Comparison of ENCODE assay signal across 9 mouse cellular contexts in the genomic region with DNA sequence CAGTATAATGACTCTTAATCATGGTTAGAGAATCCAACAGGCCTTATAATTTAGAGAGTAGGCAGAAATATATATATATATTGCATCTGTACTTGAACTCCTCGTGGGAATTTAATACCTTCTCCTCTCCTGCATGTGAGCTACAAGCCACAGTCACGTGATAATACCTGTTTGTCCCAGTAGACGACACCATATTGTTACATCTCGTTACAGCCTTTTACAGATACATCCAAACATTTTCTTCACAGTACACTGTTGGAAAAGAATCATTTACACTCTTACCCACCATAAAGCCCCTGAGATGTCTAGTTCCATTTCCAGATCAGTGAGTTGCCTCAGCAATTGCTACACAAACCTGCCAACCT. TPM values are rescaled to one million over a fixed set of nuclear protein-coding genes. Genes with fewer than 3 reads are reported as not detected.
DNase-seq lines count a peak whose midpoint lies in the region; ATAC-seq and TF ChIP-seq lines count a peak whose summit lies in the region.
"Had no signal": no experiment of that assay in that cellular context is flagged by ENCODE, and none has a peak within 500 bp of the region (broad histone marks: within the 10 kb centered on the region; RNA-seq: fewer than 3 reads in every experiment).

No protein-coding gene starts in this region.

- H3K4me1 ChIP-seq in kidney, embryonic 16.5 days (ENCODE audit: insufficient read depth, low read length), result peaks cover 6% of the 10 kb centered on the region
- no peaks in the 10 kb centered on the region; the same call in 1 of the 2 replicates for H3K4me1 ChIP-seq in cortical plate, adult 2 months (ENCODE audit: control insufficient read depth, insufficient read depth, low read length)
- H3K4me1 ChIP-seq in hindbrain, embryonic 16.5 days (ENCODE audit: control insufficient read depth, insufficient read depth, low read depth, low read length), result peaks cover 8% of the 10 kb centered on the region
- H3K4me1 ChIP-seq in midbrain, embryonic 15.5 days, result peaks cover 17% of the 10 kb centered on the region

- intact Hi-C loops in left cerebral cortex, postnatal 36 days (cut with DNase I), result loop anchor here (5.0 kb wide), 1 partner anchor 120 kb away; a partner anchor contains a TSS

- no peak overlapping the region for H3K27ac ChIP-seq in kidney, embryonic 16.5 days (ENCODE audit: low read length)
- H3K27ac ChIP-seq in cortical plate, adult 2 months (ENCODE audit: insufficient read depth, low read length), result no peak overlapping the region
- no peak overlapping the region for H3K27ac ChIP-seq in hindbrain, embryonic 16.5 days (ENCODE audit: low read depth, low read length)
- H3K27ac ChIP-seq in midbrain, embryonic 15.5 days, result peak overlapping the region; percentile 89

- H3K9ac ChIP-seq in kidney, embryonic 16.5 days (replicated peaks; ENCODE audit: low read length), result peak overlapping the region; percentile 93
- peak overlapping the region; percentile 90 for H3K9ac ChIP-seq in hindbrain, embryonic 16.5 days (ENCODE audit: low read depth, low read length)
- H3K9ac ChIP-seq in midbrain, embryonic 15.5 days, result peak overlapping the region; percentile 92

- TF ChIP-seq POLR2A in cortical plate, adult 2 months (IDR thresholded peaks at IDR 0.05; ENCODE audit: extremely low read depth, insufficient read depth, low read length), result no peak

- H3K4me3 ChIP-seq in kidney, embryonic 16.5 days (ENCODE audit: low read length), result peak overlapping the region; percentile 90
- H3K4me3 ChIP-seq in cortical plate, adult 2 months (ENCODE audit: insufficient read depth, low read length), result peak overlapping the region; percentile 90
- peak overlapping the region; percentile 70 for H3K4me3 ChIP-seq in hindbrain, embryonic 16.5 days (ENCODE audit: low read length)
- peak overlapping the region; percentile 69 for H3K4me3 ChIP-seq in midbrain, embryonic 15.5 days

- ATAC-seq in kidney, embryonic 16.5 days (ENCODE audit: low FRiP score, low TSS enrichment), result no peak
- ATAC-seq in hindbrain, embryonic 16.5 days, result 0 out of 2 replicates have a peak, but pooled peaks have one; percentile 5
- no peak for ATAC-seq in midbrain, embryonic 15.5 days (replicated peaks)

- H3K4me2 ChIP-seq in kidney, embryonic 16.5 days (replicated peaks; ENCODE audit: low read depth, low read length), result peak overlapping the region; percentile 88
- peak overlapping the region; percentile 52 for H3K4me2 ChIP-seq in hindbrain, embryonic 16.5 days (ENCODE audit: low read length)
- peak overlapping the region; percentile 61 for H3K4me2 ChIP-seq in midbrain, embryonic 15.5 days

- no peaks in the 10 kb centered on the region for H3K9me3 ChIP-seq in kidney, embryonic 16.5 days (ENCODE audit: low read length)
- H3K9me3 ChIP-seq in hindbrain, embryonic 16.5 days (ENCODE audit: control insufficient read depth, low read length), result no peaks in the 10 kb centered on the region
- no peaks in the 10 kb centered on the region for H3K9me3 ChIP-seq in midbrain, embryonic 15.5 days

- no peak for DNase-seq in kidney, adult 9 months
- DNase-seq in left cerebral cortex, postnatal 36 days (ENCODE audit: low spot score in 2 of 2), result no peak
- no peak for DNase-seq in Muller cell, postnatal 12 days (ENCODE audit: inconsistent ontology term)
- DNase-seq in cerebellum, postnatal 25 days, result no peak

- no peaks in the 10 kb centered on the region for H3K27me3 ChIP-seq in kidney, embryonic 16.5 days (ENCODE audit: insufficient read depth, low read length)
- no peaks in the 10 kb centered on the region for H3K27me3 ChIP-seq in hindbrain, embryonic 16.5 days (replicated peaks; ENCODE audit: control insufficient read depth, insufficient read depth, low read length)
- H3K27me3 ChIP-seq in midbrain, embryonic 15.5 days (replicated peaks), result no peaks in the 10 kb centered on the region

- 37% methylated on average over 4 of the region's 4 CpGs for WGBS in kidney, embryonic 16.5 days
- 24% methylated on average over 4 of the region's 4 CpGs for WGBS in hindbrain, embryonic 16.5 days
- WGBS in midbrain, embryonic 15.5 days, result 39% methylated on average over 4 of the region's 4 CpGs

- TF ChIP-seq CTCF in cortical plate, adult 2 months (IDR thresholded peaks at IDR 0.05; ENCODE audit: extremely low read depth, insufficient read depth, low read length), result no peak

- peaks cover 27% of the 10 kb centered on the region for H3K36me3 ChIP-seq in kidney, embryonic 16.5 days (ENCODE audit: insufficient read depth, low read length)
- H3K36me3 ChIP-seq in hindbrain, embryonic 16.5 days (ENCODE audit: control insufficient read depth, insufficient read depth, low read length), result peaks cover 21% of the 10 kb centered on the region
- peaks cover 12% of the 10 kb centered on the region; the same call in 1 of the 2 replicates for H3K36me3 ChIP-seq in midbrain, embryonic 15.5 days (replicated peaks)

RNA-seq across cellular contexts. Expression of a gene that starts 0.8 kb away (rescaled TPM):
- polyA plus RNA-seq in kidney, embryonic 16.5 days (2015; fragmentation: Nextera tagmentation; extraction: Ambion mirVana), result 55.7 and 63.3 TPM in 2 replicates
- polyA plus RNA-seq in cortical plate, adult 2 months (2012; rRNA removed), result 129 and 136 TPM in 2 replicates
- polyA plus RNA-seq in hindbrain, embryonic 16.5 days (2015; fragmentation: Nextera tagmentation; extraction: Ambion mirVana), result 125 and 142 TPM in 2 replicates
- 116 and 122 TPM in 2 replicates for polyA plus RNA-seq in midbrain, embryonic 15.5 days (2015; fragmentation: Nextera tagmentation; extraction: Ambion mirVana)
- total RNA-seq in left cerebral cortex, postnatal 36 days (2021), result 100 to 1,000 TPM; 203 to 243 TPM

RNA-seq across cellular contexts. Expression of a gene that starts 19.7 kb away (rescaled TPM):
- 1.5 and 2.1 TPM in 2 replicates for polyA plus RNA-seq in kidney, embryonic 16.5 days (2015; fragmentation: Nextera tagmentation; extraction: Ambion mirVana)
- polyA plus RNA-seq in cortical plate, adult 2 months (2012; rRNA removed), result 0.35 and 0.78 TPM in 2 replicates
- polyA plus RNA-seq in hindbrain, embryonic 16.5 days (2015; fragmentation: Nextera tagmentation; extraction: Ambion mirVana), result 0.26 and 0.31 TPM in 2 replicates
- polyA plus RNA-seq in midbrain, embryonic 15.5 days (2015; fragmentation: Nextera tagmentation; extraction: Ambion mirVana), result 0.40 and 0.68 TPM in 2 replicates
- not detected for total RNA-seq in left cerebral cortex, postnatal 36 days (2021)

RNA-seq across cellular contexts. Expression of a gene that starts 28.1 kb away (rescaled TPM):
- 12.6 and 15.4 TPM in 2 replicates for polyA plus RNA-seq in kidney, embryonic 16.5 days (2015; fragmentation: Nextera tagmentation; extraction: Ambion mirVana)
- polyA plus RNA-seq in cortical plate, adult 2 months (2012; rRNA removed), result not detected in 2 replicates
- not detected in 2 replicates for polyA plus RNA-seq in hindbrain, embryonic 16.5 days (2015; fragmentation: Nextera tagmentation; extraction: Ambion mirVana)
- 0.05 and 0.10 TPM in 2 replicates for polyA plus RNA-seq in midbrain, embryonic 15.5 days (2015; fragmentation: Nextera tagmentation; extraction: Ambion mirVana)
- total RNA-seq in left cerebral cortex, postnatal 36 days (2021), result not detected
- total RNA-seq: gastrocnemius, postnatal 36 days had no signal

RNA-seq across cellular contexts. Expression of a gene that starts 46.0 kb away (rescaled TPM):
- polyA plus RNA-seq in kidney, embryonic 16.5 days (2015; fragmentation: Nextera tagmentation; extraction: Ambion mirVana), result 4.5 and 4.8 TPM in 2 replicates
- 7.5 and 8.6 TPM in 2 replicates for polyA plus RNA-seq in cortical plate, adult 2 months (2012; rRNA removed)
- 4.9 and 5.3 TPM in 2 replicates for polyA plus RNA-seq in hindbrain, embryonic 16.5 days (2015; fragmentation: Nextera tagmentation; extraction: Ambion mirVana)
- polyA plus RNA-seq in midbrain, embryonic 15.5 days (2015; fragmentation: Nextera tagmentation; extraction: Ambion mirVana), result 4.8 and 6.8 TPM in 2 replicates
- total RNA-seq in left cerebral cortex, postnatal 36 days (2021), result 1 to 10 TPM; 1.2 to 3.3 TPM

Comparison
In these comparisons a context has a peak if more than half of its experiments do, and no peak if none do; other contexts are left out.
1. RNA of a gene that starts 28.1 kb away (polyA plus RNA-seq): 12.6 to 15.4 TPM in kidney, embryonic 16.5 days; 0.05 to 0.10 TPM in midbrain, embryonic 15.5 days, not detected in cortical plate, adult 2 months and not detected in hindbrain, embryonic 16.5 days; every median in the first group is over 10 times any median in the second.
2. Peak in every context shown above with its lines, with median percentiles within 50 percentile points of each other: H3K4me2 ChIP-seq, H3K4me3 ChIP-seq and H3K9ac ChIP-seq.